ENCODE assay signal across 7 mouse cellular contexts in genomic region chr13:97242716-97243115, GRCm38 (mm10). TPM values are rescaled to one million over a fixed set of nuclear protein-coding genes. Genes with fewer than 3 reads are reported as not detected.
DNase-seq lines count a peak whose midpoint lies in the region; ATAC-seq and TF ChIP-seq lines count a peak whose summit lies in the region.

No protein-coding gene starts in this region.

- H3K4me3 ChIP-seq in lung, postnatal 0 days (ENCODE audit: low read depth, low read length), result peak overlapping the region; percentile 88
- H3K4me3 ChIP-seq in forebrain, embryonic 10.5 days, result peak overlapping the region; percentile 67
- peak overlapping the region; percentile 82 for H3K4me3 ChIP-seq in limb, embryonic 10.5 days
- peak overlapping the region; percentile 92 for H3K4me3 ChIP-seq in stomach, embryonic 14.5 days (ENCODE audit: low read depth, low read length)

- H3K4me2 ChIP-seq in lung, postnatal 0 days (replicated peaks; ENCODE audit: low read depth, low read length), result peak overlapping the region; percentile 96
- peak overlapping the region; percentile 96 for H3K4me2 ChIP-seq in stomach, embryonic 14.5 days (replicated peaks; ENCODE audit: low read depth, low read length)

- no peak for TF ChIP-seq CTCF in lung, postnatal 0 days (IDR thresholded peaks at IDR 0.05)

- no peaks in the 10 kb centered on the region for H3K36me3 ChIP-seq in lung, postnatal 0 days (ENCODE audit: insufficient read depth, low read length)
- peaks cover 32% of the 10 kb centered on the region for H3K36me3 ChIP-seq in forebrain, embryonic 10.5 days (replicated peaks)
- H3K36me3 ChIP-seq in limb, embryonic 10.5 days, result peaks cover 32% of the 10 kb centered on the region
- H3K36me3 ChIP-seq in stomach, embryonic 14.5 days (ENCODE audit: control insufficient read depth, insufficient read depth, low read length), result peaks cover 27% of the 10 kb centered on the region

- no peak for TF ChIP-seq EP300 in lung, postnatal 0 days (IDR thresholded peaks at IDR 0.05)

- H3K27ac ChIP-seq in lung, postnatal 0 days (ENCODE audit: low read length), result no peak overlapping the region
- peak overlapping the region; percentile 99 for H3K27ac ChIP-seq in forebrain, embryonic 10.5 days
- H3K27ac ChIP-seq in limb, embryonic 10.5 days, result peak overlapping the region; percentile 97; the same call in 1 of the 2 replicates
- peak overlapping the region; percentile 7; the same call in 1 of the 2 replicates for H3K27ac ChIP-seq in stomach, embryonic 14.5 days (ENCODE audit: low read length)

- no peaks in the 10 kb centered on the region for H3K27me3 ChIP-seq in lung, postnatal 0 days (replicated peaks; ENCODE audit: insufficient read depth, low read length)
- H3K27me3 ChIP-seq in forebrain, embryonic 10.5 days (ENCODE audit: poor library complexity, severe bottlenecking), result peaks cover 14% of the 10 kb centered on the region
- no peaks in the 10 kb centered on the region for H3K27me3 ChIP-seq in limb, embryonic 10.5 days (ENCODE audit: low read depth, poor library complexity, severe bottlenecking)
- H3K27me3 ChIP-seq in stomach, embryonic 14.5 days (ENCODE audit: control insufficient read depth, insufficient read depth, low read length), result no peaks in the 10 kb centered on the region

- peaks cover 4% of the 10 kb centered on the region; the same call in 1 of the 2 replicates for H3K4me1 ChIP-seq in lung, postnatal 0 days (ENCODE audit: insufficient read depth, low read depth, low read length)
- peaks cover 92% of the 10 kb centered on the region for H3K4me1 ChIP-seq in forebrain, embryonic 10.5 days
- peaks cover 76% of the 10 kb centered on the region for H3K4me1 ChIP-seq in limb, embryonic 10.5 days
- H3K4me1 ChIP-seq in stomach, embryonic 14.5 days (ENCODE audit: control insufficient read depth, insufficient read depth, low read length), result peaks cover 28% of the 10 kb centered on the region

- H3K9me3 ChIP-seq in lung, postnatal 0 days (ENCODE audit: low read length), result no peaks in the 10 kb centered on the region
- no peaks in the 10 kb centered on the region for H3K9me3 ChIP-seq in forebrain, embryonic 10.5 days
- H3K9me3 ChIP-seq in limb, embryonic 10.5 days (replicated peaks), result no peaks in the 10 kb centered on the region
- no peaks in the 10 kb centered on the region for H3K9me3 ChIP-seq in stomach, embryonic 14.5 days (ENCODE audit: control insufficient read depth, low read depth, low read length)

- 6% methylated on average over 6 of the region's 6 CpGs for WGBS in lung, postnatal 0 days
- WGBS in forebrain, embryonic 10.5 days, result 4% methylated on average over 6 of the region's 6 CpGs
- 17% methylated on average over 6 of the region's 6 CpGs for WGBS in limb, embryonic 10.5 days
- WGBS in stomach, embryonic 14.5 days, result 6% methylated on average over 6 of the region's 6 CpGs

- DNase-seq in lung, postnatal 0 days (ENCODE audit: low spot score), result no peak
- DNase-seq in lung, postnatal 14 days, result no peak
- DNase-seq in forebrain, embryonic 10.5 days (ENCODE audit: extremely low spot score, low spot score), result no peak
- no peak for DNase-seq in limb, embryonic 10.5 days (ENCODE audit: low spot score)
- DNase-seq in adrenal gland, adult (ENCODE audit: inconsistent age in 2 of 2, low spot score in 1 of 2), result no peak

- ATAC-seq in lung, postnatal 0 days, result no peak
- no peak for ATAC-seq in stomach, embryonic 14.5 days (ENCODE audit: insufficient number of reproducible peaks, insufficient read depth, low FRiP score, low read depth)
- no peak for ATAC-seq in megakaryocyte-erythroid progenitor cell, adult 5-6 weeks (replicated peaks; ENCODE audit: low FRiP score, low TSS enrichment, poor library complexity, severe bottlenecking)

- H3K9ac ChIP-seq in lung, postnatal 0 days (replicated peaks; ENCODE audit: low read depth), result peak overlapping the region; percentile 29; the same call in 1 of the 2 replicates
- H3K9ac ChIP-seq in stomach, embryonic 14.5 days (replicated peaks; ENCODE audit: low read depth, low read length), result peak overlapping the region; percentile 94

RNA-seq across cellular contexts. Expression of gene Enc1, which starts 1.8 kb away (rescaled TPM):
- polyA plus RNA-seq in lung, postnatal 0 days (2015; fragmentation: Nextera tagmentation; extraction: Ambion mirVana), result 2.6 and 4.0 TPM in 2 replicates
- 7.8 and 10.0 TPM in 2 replicates for polyA plus RNA-seq in forebrain, embryonic 10.5 days (2016; fragmentation: Nextera tagmentation; extraction: Ambion mirVana)
- 2.5 and 4.3 TPM in 2 replicates for polyA plus RNA-seq in limb, embryonic 10.5 days (2016; fragmentation: Nextera tagmentation; extraction: Ambion mirVana)
- polyA plus RNA-seq in stomach, embryonic 14.5 days (2014; fragmentation: Nextera tagmentation; extraction: Ambion mirVana), result 7.9 and 9.2 TPM in 2 replicates
- 2.1 and 3.9 TPM in 2 replicates for total RNA-seq in megakaryocyte-erythroid progenitor cell, adult 5-6 weeks (2014; fragmentation: Nextera tagmentation)
- 3.9 and 4.6 TPM in 2 replicates for total RNA-seq in megakaryocyte-erythroid progenitor cell, adult 5-6 weeks (2017)

RNA-seq across cellular contexts. Expression of gene Hexb, which starts 44.6 kb away (rescaled TPM):
- polyA plus RNA-seq in lung, postnatal 0 days (2015; fragmentation: Nextera tagmentation; extraction: Ambion mirVana), result 23.6 and 26.6 TPM in 2 replicates
- 18.4 and 20.5 TPM in 2 replicates for polyA plus RNA-seq in forebrain, embryonic 10.5 days (2016; fragmentation: Nextera tagmentation; extraction: Ambion mirVana)
- 15.2 and 18.2 TPM in 2 replicates for polyA plus RNA-seq in limb, embryonic 10.5 days (2016; fragmentation: Nextera tagmentation; extraction: Ambion mirVana)
- 32.4 and 33.8 TPM in 2 replicates for polyA plus RNA-seq in stomach, embryonic 14.5 days (2014; fragmentation: Nextera tagmentation; extraction: Ambion mirVana)
- 4.1 and 10.7 TPM in 2 replicates for total RNA-seq in megakaryocyte-erythroid progenitor cell, adult 5-6 weeks (2014; fragmentation: Nextera tagmentation)
- 6.2 and 9.4 TPM in 2 replicates for total RNA-seq in megakaryocyte-erythroid progenitor cell, adult 5-6 weeks (2017)
